Mouse (Mus musculus): ENCODE data around the gene Barhl1. TPM values are rescaled to one million over a fixed set of nuclear protein-coding genes. Genes with fewer than 3 reads are reported as not detected.
A peak's percentile ranks its signal among the peaks of the same experiment; 100 is the strongest.

Gene Barhl1
- polyA plus RNA-seq, 1 experiment: 0.04 TPM

DNA sequence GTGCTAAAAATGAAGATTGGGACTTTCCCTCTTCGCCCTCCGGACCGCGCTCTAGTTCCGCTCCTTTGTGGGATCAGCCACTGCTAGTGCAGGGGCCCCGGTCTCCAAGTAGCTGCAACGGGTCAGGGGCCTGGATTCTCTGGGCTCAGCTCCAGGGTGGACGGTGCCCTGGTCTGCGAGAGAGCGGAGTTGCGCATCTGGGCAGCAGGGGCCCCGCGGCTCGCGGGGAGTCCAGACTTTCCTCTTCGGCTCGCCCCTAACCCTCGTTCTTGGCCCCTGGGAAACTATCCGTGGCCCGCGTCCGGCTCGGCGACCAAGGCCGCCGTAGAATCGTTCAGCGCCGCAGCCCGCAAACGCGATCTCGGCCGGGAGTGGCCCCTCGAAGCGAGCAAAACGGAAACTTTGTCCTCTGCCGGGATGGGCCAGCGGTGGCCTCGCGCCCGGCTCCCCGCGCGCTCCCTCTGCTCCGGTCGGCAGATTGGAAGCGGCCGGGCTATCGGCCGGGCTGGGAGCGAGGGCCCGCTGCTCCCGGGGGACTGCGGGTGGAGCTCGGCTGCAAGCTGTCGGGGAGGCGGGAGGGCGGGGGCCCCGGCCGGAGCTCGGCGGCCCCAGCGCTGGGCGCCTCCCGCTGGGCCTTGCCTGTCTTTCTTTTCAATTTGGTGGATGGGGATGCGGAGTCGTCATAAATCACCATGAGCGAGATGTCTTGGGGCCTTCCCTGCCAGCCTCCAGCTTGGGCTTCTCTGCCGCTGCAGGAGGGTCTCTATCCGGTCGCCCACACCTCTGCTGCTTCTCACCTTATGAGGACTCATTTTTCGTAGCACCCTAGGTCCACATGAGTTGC, 1.3 kb upstream of the Barhl1 start:
- 4% methylated on average over 71 of the region's 73 CpGs for WGBS
- H3K4me3 ChIP-seq (ENCODE audit: extremely low read depth, insufficient read depth, insufficient read length): no peak overlapping the region

GRCm38 (mm10) chr2:28917156-28917517, 669 bp upstream of the Barhl1 start:
- Histone ChIP-seq H3K27me3 (ENCODE audit: control insufficient read depth, insufficient read depth, low read length) (peaks cover 38% of the 10 kb centered on the region), H3K4me3 (ENCODE audit: extremely low read depth, insufficient read depth, insufficient read length) (no peak overlapping the region), H3K36me3 (ENCODE audit: control insufficient read depth, insufficient read depth, low read length) (no peaks in the 10 kb centered on the region), H3K4me1 (ENCODE audit: control insufficient read depth, insufficient read depth, insufficient read length) (peaks cover 8% of the 10 kb centered on the region), H3K27ac (ENCODE audit: insufficient read depth, low read length) (no peak overlapping the region)
- TF ChIP-seq CTCF (IDR thresholded peaks at IDR 0.05; ENCODE audit: extremely low read depth, insufficient read depth, insufficient read length, insufficient replicate concordance) (no peak), POLR2A (IDR thresholded peaks at IDR 0.05; ENCODE audit: low read depth, low read length) (no peak)
- no peak for DNase-seq (ENCODE audit: low read depth in 1 of 2, low spot score in 2 of 2)
- WGBS: 17% methylated on average over 11 of the region's 11 CpGs

More for the DNA sequence above, 1.3 kb upstream of the Barhl1 start:
- Histone ChIP-seq H3K36me3 (ENCODE audit: control insufficient read depth, insufficient read depth, low read length) (no peaks in the 10 kb centered on the region), H3K27ac (ENCODE audit: insufficient read depth, low read length) (no peak overlapping the region), H3K4me1 (ENCODE audit: control insufficient read depth, insufficient read depth, insufficient read length) (peaks cover 8% of the 10 kb centered on the region), H3K27me3 (ENCODE audit: control insufficient read depth, insufficient read depth, low read length) (peaks cover 34% of the 10 kb centered on the region)
- TF ChIP-seq POLR2A (IDR thresholded peaks at IDR 0.05; ENCODE audit: low read depth, low read length) (no peak), CTCF (IDR thresholded peaks at IDR 0.05; ENCODE audit: extremely low read depth, insufficient read depth, insufficient read length, insufficient replicate concordance) (no peak)
- no peak for DNase-seq (ENCODE audit: low read depth in 1 of 2, low spot score in 2 of 2)

DNA sequence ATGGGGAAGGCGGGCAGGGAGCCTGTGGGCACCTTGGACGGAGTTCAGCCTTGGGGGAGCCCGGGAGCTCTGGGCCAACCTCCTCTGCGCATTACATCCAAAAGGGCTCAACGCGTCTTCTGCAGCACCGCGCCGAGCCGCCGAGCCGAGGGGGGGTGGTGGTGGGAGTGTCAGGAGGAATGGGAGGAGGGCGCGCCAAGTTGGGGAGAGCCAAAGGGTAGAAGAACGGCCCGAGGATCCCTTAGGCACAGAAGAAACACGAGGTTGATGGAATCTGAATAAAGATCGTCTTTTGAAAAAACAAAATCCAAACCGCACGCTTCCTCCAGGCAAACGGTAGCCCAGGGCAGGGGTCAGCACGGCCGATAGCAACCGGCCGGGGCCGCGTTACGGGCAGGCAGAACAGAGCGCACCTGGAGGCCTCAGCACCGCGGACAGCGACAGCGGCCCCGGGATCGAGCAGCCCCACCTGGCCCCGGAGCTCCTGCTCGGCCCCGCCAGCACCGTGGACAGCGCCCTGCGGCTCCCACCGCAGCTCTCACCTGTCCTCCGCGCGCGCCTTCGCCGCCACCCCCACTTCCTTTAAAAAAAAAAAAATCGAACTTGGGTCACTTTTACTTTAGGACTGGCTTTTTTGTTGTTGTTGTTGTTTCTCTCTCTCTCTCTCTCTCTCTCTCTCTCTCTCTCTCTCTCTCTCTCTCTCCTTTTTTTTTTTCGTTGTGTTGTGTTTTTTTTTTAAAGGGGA, 528 bp downstream of the Barhl1 start:
- Histone ChIP-seq H3K4me3 (ENCODE audit: extremely low read depth, insufficient read depth, insufficient read length) (no peak overlapping the region), H3K27ac (ENCODE audit: insufficient read depth, low read length) (no peak overlapping the region), H3K27me3 (ENCODE audit: control insufficient read depth, insufficient read depth, low read length) (peaks cover 48% of the 10 kb centered on the region), H3K4me1 (ENCODE audit: control insufficient read depth, insufficient read depth, insufficient read length) (peaks cover 8% of the 10 kb centered on the region), H3K36me3 (ENCODE audit: control insufficient read depth, insufficient read depth, low read length) (no peaks in the 10 kb centered on the region)
- TF ChIP-seq POLR2A (IDR thresholded peaks at IDR 0.05; ENCODE audit: low read depth, low read length) (no peak), CTCF (IDR thresholded peaks at IDR 0.05; ENCODE audit: extremely low read depth, insufficient read depth, insufficient read length, insufficient replicate concordance) (0 out of 2 replicates have a peak, but pooled peaks have one; percentile 3)
- 4% methylated on average over 50 of the region's 50 CpGs for WGBS
- peak; percentile 22 to 69 for DNase-seq (ENCODE audit: low read depth in 1 of 2, low spot score in 2 of 2)

DNA sequence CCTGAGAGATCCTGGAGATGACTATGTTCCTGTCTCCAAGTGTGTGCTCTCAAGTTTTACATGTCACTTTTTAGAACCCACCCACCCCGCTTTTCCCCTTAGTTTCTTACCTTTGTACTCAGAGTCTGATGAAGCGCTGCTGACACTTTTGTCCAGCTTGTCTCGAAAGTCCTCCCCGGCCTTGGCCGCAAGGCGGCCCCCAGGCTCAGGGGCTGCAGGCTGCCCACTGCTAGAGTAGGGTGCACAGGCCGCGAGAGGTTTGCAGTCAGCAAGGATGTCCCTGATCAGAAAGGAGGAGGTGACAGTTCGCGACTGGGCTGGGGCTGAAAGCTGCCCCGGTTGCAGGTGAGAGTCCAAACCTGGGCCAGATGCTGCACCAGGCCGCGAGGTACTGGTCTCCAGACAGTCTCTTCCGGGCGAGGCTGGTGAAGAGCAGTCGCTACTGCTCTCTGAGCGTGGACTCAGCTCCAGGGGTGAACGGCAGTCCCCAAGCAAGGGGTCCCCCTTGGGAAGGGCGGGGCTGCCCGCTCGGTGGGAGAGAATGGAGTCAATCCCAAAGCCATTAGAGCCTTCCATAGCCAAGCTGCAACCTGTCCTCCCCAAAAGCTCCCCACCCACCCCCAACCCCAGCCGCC, 1.2 kb downstream of the Barhl1 start:
- TF ChIP-seq POLR2A (IDR thresholded peaks at IDR 0.05; ENCODE audit: low read depth, low read length) (no peak), CTCF (IDR thresholded peaks at IDR 0.05; ENCODE audit: extremely low read depth, insufficient read depth, insufficient read length, insufficient replicate concordance) (no peak)
- Histone ChIP-seq H3K27ac (ENCODE audit: insufficient read depth, low read length) (no peak overlapping the region), H3K4me1 (ENCODE audit: control insufficient read depth, insufficient read depth, insufficient read length) (peaks cover 8% of the 10 kb centered on the region), H3K36me3 (ENCODE audit: control insufficient read depth, insufficient read depth, low read length) (no peaks in the 10 kb centered on the region), H3K4me3 (ENCODE audit: extremely low read depth, insufficient read depth, insufficient read length) (no peak overlapping the region), H3K27me3 (ENCODE audit: control insufficient read depth, insufficient read depth, low read length) (peaks cover 47% of the 10 kb centered on the region)
- WGBS: 14% methylated on average over 22 of the region's 22 CpGs
- no peak for DNase-seq (ENCODE audit: low read depth in 1 of 2, low spot score in 2 of 2)

DNA sequence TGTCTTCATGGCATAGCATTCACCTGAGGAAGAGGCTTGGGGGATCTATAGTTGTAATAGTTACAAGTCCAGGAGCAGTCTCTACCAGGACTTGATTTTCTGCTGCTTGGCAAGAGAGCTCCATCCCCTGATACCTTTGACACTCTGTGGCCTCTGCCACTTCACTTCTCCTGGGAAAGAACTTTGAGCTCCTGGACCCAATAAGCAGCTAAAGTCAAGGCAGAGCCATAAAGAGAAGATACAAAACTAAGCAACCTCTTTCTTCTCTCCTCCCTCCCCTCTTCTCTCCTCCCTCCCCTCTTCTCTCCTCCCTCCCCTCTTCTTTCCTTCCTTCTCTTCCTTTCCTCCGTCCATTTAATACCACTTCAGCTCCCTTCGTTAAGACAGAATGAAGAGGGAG, 2.3 kb downstream of the Barhl1 start:
- Histone ChIP-seq H3K27me3 (ENCODE audit: control insufficient read depth, insufficient read depth, low read length) (peaks cover 57% of the 10 kb centered on the region), H3K36me3 (ENCODE audit: control insufficient read depth, insufficient read depth, low read length) (no peaks in the 10 kb centered on the region), H3K4me1 (ENCODE audit: control insufficient read depth, insufficient read depth, insufficient read length) (peaks cover 8% of the 10 kb centered on the region), H3K27ac (ENCODE audit: insufficient read depth, low read length) (no peak overlapping the region), H3K4me3 (ENCODE audit: extremely low read depth, insufficient read depth, insufficient read length) (no peak overlapping the region)
- no peak for TF ChIP-seq POLR2A (IDR thresholded peaks at IDR 0.05; ENCODE audit: low read depth, low read length)
- no peak for TF ChIP-seq CTCF (IDR thresholded peaks at IDR 0.05; ENCODE audit: extremely low read depth, insufficient read depth, insufficient read length, insufficient replicate concordance)
- 26% methylated on average over 2 of the region's 2 CpGs for WGBS
- no peak for DNase-seq (ENCODE audit: low read depth in 1 of 2, low spot score in 2 of 2)

DNA sequence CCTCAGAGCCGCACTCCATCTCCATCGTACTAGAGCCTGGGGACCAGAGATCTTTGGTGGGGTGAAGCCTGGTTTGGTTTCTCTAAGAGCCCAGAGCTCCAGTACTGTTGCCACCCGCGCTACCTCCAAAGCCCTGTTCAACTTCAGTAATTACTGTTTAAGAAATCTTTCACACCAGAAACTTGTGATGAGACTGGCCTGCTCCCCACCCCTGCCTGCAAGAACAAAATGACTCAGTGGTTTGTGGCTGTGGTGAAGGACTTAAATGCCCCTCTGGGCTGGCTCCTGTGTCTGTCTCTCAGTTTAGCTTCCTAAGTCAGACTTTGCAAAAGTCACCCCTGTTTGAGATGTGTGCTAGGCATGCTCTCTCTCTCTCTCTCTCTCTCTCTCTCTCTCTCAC, 3.5 kb downstream of the Barhl1 start:
- Histone ChIP-seq H3K4me3 (ENCODE audit: extremely low read depth, insufficient read depth, insufficient read length) (no peak overlapping the region), H3K27me3 (ENCODE audit: control insufficient read depth, insufficient read depth, low read length) (peaks cover 59% of the 10 kb centered on the region), H3K4me1 (ENCODE audit: control insufficient read depth, insufficient read depth, insufficient read length) (peaks cover 7% of the 10 kb centered on the region), H3K27ac (ENCODE audit: insufficient read depth, low read length) (no peak overlapping the region), H3K36me3 (ENCODE audit: control insufficient read depth, insufficient read depth, low read length) (no peaks in the 10 kb centered on the region)
- WGBS: 14% methylated on average over 4 of the region's 4 CpGs
- TF ChIP-seq CTCF (IDR thresholded peaks at IDR 0.05; ENCODE audit: extremely low read depth, insufficient read depth, insufficient read length, insufficient replicate concordance): no peak
- no peak for TF ChIP-seq POLR2A (IDR thresholded peaks at IDR 0.05; ENCODE audit: low read depth, low read length)
- DNase-seq (ENCODE audit: low read depth in 1 of 2, low spot score in 2 of 2): no peak
